Mouse (Mus musculus): ENCODE measurements around the gene Klb.

Klb gene

GRCm38 (mm10) chr5:65374746-65375145, 26.6 kb downstream of the Klb start:
- DNase-seq (ENCODE audit: low read depth): no peak

GRCm38 (mm10) chr5:65385704-65386103, 37.6 kb downstream of the Klb start:
- DNase-seq (ENCODE audit: low read depth): no peak

GRCm38 (mm10) chr5:65387008-65387867, 39.1 kb downstream of the Klb start:
- DNase-seq (ENCODE audit: low read depth): no peak

DNA sequence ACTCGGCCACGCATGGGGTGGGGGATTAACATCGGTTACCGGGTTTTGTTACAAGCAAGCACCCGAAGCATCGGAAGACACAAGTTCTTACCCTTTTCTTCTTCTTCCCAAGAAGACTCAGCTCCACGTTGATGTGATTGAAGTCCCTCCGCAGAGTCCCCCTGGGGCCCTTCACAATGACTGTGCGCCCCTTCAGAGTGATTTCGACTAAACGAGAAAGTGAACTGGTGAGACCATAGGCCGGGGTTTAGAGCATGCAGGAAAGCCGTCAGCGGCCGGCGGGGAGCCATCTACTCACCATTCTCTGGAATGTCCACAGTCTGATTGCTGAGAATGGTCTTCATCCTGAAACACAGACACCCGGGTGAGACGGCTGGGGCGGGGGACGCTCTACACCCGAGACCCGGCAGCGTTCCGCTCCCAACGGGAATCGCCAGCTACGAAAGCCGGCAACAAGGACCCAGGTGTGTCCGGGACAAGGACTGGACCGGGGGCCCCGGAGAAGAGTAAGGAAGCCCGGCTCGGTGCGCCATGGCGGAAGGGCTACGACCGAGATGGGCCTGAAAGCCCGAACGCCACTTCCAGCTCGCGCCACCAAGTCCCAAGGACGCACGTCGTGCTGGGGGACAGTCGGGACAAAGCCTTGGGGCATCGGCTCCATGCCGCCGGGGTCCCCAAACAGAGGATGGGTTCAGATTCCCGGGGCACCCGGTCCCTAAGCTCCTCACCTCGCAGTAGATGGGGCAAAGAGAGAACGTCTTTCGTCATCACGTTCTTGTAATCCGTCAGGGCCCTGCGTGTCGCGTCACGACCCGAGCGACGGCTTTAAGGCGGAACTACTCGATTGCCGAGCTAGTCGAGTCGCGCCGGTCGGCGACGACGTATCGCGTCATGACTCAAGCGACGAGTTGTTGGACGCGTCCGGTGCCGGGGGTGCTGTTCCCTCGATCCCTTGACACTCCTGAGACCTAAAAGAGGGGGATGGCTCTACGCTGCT, 42.8 kb downstream of the Klb start, which contains the start of the genes Rpl9 and Lias:
Gene Rpl9 (minus strand): TSS at position 797 of the 997 bp plus-strand sequence.
Gene Lias (plus strand): TSS at position 850 of the 997 bp plus-strand sequence.
- DNase-seq (ENCODE audit: low read depth): peak; percentile 95

DNA sequence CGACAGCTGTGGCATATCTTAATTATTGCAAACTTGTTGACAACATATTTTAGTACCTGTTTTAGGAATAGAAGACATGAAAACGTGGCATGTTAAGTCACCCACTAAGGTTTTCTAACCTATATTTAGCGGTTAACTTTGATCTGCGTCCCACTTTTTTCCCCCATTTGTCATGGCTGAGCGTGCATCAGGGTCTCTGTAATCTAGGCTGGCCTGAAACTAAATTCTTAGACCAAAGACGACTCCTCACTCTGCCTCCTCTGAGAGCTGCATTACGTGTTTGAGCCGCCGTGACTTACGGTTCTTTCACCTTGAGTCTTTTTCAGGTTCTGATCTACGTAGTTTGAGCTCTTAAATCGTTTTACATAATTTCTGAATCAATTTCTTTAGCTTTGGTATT, 43.6 kb downstream of the Klb start:
- DNase-seq (ENCODE audit: low read depth): peak; percentile 36

- DNase-seq (ENCODE audit: low read depth): no peak
Observed at GRCm38 (mm10) chr5:65394425-65394824, 46.3 kb downstream of the Klb start.

DNA sequence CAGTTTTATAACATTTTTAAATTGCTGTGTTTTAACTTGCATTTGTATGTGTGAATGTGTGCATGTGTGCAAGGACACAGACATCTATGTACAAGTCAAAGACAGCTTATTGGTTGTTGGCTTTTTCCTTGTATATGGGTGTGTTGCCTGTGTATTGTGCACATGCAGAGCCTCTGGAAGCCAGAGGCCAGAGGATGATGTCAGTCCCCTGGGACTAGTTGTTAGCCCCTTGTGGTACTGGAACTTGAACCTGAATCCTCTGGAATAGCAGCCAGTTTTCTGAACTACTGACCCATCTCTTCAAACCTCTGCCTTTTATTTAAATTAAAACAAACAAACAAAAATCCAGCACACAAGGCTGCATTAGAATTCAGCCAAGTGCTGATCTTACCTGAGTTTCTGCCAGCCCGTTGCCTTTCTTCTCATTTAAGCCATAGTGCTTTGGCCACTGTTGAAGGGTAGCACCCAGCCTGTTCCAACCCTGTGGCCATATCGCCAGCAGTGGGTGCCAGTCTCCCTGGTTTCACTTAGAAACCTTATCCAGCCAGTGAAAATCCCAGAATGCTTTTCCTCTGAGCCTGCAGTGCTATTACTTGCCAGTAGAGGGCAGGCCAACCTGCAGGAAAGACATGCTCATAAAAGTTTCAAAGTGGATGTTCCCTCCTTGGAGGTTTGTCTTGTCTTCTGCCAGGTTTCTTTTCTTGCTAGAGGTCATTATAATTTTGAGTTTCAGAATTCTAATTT, 53.3 kb downstream of the Klb start:
- peak; percentile 77 for DNase-seq (ENCODE audit: low read depth)

GRCm38 (mm10) chr5:65407989-65408388, 59.9 kb downstream of the Klb start:
- DNase-seq (ENCODE audit: low read depth): no peak

GRCm38 (mm10) chr5:65415653-65416458, 67.7 kb downstream of the Klb start:
- peak; percentile 78 for DNase-seq (ENCODE audit: low read depth)

DNA sequence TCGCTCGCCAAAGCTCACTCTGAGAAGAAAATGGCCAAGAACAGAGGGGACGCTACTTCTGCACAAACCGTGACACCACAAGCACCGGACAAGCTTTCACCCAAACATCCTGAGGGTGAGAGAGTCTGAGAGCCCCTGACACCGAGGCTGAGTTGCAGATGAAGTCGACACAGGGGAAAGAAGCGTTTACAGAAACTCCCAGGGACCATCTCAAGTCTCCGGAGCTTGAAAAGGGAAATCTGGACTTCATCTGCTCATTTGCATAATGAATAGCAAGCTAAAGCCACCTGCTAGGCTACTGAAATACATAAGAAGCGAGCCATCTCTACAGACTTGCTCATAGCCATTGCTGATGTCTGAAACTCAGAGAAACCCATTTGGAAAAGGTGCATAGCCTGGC, 71.0 kb downstream of the Klb start:
- DNase-seq (ENCODE audit: low read depth): no peak

- peak; percentile 48 for DNase-seq (ENCODE audit: low read depth)
Observed at GRCm38 (mm10) chr5:65420822-65421221, 72.7 kb downstream of the Klb start.

GRCm38 (mm10) chr5:65422803-65423202, 74.7 kb downstream of the Klb start:
- no peak for DNase-seq (ENCODE audit: low read depth)

DNA sequence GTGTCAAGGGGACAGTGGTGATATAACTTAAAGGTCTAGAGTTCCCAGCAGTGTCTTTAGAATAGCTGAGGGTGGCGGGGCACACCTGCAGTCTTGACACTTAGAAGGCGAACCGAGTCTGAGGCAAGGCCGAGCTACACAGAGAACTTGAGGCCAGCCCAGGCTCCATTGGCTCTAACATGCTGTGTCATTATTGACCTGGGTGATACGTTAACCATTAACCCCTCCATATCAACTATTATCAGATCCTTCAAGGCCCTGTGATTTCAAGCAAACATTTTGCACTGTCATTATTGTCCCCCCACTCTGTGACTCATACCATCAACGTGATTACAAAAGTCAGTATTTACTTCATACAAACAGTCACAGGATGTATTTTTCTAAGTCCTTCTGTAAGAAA, 76.1 kb downstream of the Klb start:
- DNase-seq (ENCODE audit: low read depth): no peak

- DNase-seq (ENCODE audit: low read depth): no peak
Observed at GRCm38 (mm10) chr5:65425251-65425650, 77.1 kb downstream of the Klb start.

GRCm38 (mm10) chr5:65428321-65428720, 80.2 kb downstream of the Klb start:
- DNase-seq (ENCODE audit: low read depth): no peak

DNA sequence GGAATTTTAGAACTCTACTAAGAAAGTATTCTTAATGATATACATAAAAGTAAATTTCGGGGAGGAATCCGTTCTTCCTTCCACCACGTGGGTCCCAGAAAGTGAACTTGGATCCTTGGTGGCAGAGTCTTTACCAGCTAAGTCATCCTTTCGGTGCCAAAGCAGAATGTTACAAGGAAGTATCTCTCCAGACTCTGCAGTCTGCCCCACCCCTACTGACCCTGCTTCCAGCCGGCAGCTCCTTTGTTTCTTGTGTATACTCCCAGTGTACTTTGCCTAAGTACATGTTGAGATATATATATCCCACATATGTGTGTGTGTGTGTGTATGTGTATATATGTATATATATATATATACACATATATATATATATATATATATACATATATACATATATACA, 81.3 kb downstream of the Klb start:
- no peak for DNase-seq (ENCODE audit: low read depth)
